Mouse (Mus musculus) adrenal gland (tissue): ENCODE measurements around the gene Frrs1l.

Experiments used
- intact Hi-C: fragments of 180-260 bp; cut with DNase I; formaldehyde crosslinking; loops from one replicate; pipeline ENCODE4 v1.15.1; 2025
- long read RNA-seq, 2 experiments: library from polyadenylated mRNA; unstranded; transcript quantifications; one replicate each; pipeline ENCODE4 v2.0.0; 2020; ENCODE audit warnings: borderline replicate concordance in 1 of 2; ENCODE audit not compliant: insufficient replicate concordance in 1 of 2

The Frrs1l gene
- long read RNA-seq, experiment 1 = 0 reads
- long read RNA-seq, experiment 2, partial matches to known transcripts = 1 of 1 reads
- long read RNA-seq, experiment 2, other reads (novel, unspliced or antisense) = 0 of 1 reads

DNA sequence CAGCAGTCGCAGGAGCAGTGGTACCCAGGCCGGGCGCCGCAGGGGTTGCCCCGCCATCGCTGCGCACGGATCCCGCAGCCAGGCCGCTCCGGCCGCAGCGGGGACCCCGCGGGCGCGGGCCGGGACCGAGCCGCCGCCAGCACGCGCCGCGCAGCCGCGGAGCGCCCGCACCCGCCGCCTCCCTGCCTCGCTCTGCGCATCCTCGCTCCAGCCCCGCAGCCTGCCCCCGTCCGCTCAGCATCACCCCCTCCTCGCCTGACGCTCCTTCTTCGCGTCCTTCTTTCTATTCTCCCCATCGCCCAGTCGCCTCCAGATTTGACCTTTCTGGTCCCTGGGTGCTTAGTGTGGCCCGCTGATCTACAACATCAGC lies at the start of gene Frrs1l:
Gene Frrs1l, minus strand, starts transcription at position 177 of the 370 bp plus-strand sequence.
- intact Hi-C loops = no loop called here

DNA sequence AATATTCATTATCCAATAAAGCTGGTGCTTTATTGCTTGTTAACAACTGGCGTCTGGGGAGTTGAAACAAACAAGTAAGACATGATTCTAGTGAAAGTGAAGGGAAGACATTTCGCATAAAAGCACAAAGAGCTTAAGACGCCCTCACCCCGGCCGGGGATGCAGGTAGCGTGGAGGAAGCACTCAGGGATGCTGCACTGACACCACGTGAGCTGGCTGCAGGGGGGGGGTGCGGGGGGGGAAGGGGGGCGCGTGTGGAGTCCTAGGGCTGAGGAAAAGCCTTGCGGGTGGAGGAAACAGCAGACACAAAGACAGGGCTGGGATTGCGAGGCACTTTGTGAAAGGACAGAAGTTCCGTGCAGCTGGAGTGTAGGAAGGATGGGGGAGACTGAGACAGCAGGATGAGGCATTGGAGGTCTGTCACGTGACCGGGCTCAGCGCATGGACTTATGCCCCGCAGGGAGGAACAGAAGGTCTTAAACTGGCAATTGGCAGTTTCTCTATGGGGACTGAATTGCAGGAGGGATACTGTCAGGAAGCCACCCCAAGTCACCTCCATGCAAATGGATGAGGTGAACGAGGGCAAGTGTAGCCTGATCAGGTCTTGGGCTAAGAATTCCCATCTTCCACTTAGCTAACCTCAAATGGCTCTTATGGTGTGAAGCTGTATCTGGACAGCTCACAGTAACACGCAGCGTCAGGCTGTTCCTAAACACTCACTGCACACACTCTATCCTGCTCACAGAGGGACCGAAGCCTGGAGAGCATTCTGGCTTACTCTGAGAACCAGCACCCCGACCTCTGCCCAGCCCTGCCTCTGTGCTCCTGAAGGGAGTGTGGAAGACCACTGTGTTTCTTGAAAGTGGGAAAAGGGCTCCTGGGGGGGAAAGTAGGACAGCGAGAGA lies 49.2 kb upstream of the Frrs1l start:
- intact Hi-C loops = no loop called here

DNA sequence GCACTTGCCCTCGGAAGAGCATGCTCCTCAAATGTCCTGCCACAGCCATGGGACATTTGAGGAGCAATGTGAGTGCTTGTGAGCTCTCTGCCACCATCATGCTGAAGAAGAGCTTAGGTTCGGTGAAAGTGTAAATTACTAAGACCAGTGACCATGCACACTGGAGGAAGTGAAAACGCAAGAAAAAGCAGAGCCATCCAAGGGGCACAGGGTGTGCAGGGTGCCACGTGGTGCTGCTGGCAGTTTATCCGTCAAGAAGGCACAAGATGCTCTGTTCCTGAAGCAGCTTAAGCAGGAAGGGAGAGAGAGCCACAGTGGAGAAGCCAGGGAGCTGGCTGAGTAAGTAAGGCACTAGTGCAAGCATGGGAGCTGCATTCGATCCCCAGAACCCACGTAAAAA lies 47.4 kb upstream of the Frrs1l start:
- intact Hi-C loops = no loop called here

DNA sequence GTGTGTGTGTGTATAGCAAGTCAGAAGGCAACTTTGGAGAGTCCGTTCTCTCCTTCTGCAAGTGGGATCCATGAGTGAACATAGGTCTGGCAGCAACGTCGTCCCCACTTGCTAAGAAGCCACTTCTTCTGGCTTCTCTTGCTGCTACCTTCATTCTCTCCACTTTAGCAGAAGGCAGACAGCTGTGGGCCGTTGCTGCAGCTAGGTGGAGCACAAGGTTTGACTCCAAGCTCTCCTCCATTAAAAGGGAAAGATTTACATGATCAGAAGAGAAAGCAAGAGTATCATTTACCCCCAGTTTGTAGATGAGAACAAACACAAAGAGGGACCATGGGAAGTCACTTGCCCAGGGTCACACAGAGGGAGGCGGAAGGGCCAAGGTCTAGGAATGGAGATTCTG lies 44.0 kb upstream of the Frrs1l start:
- intact Hi-C loops = no loop called here

DNA sequence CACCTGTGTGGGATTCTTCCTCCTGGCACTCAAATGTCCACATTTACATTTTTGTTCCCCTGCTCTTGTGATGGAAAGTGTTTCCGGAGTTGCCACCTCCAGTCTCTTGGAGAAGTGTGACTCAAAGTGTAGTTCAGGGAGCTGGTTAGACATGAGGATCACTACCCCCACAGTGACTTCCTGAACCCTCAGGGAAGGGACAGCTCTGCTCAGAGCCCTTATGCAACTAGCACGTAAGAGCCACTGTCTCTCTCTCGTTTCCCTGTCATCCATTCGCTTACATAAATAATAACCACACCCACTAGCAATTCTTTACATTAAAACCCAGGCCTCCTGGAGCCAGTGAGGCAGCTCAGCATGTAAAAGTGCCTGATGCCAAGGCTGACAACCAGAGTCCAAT lies 41.2 kb upstream of the Frrs1l start:
- intact Hi-C loops = no loop called here

DNA sequence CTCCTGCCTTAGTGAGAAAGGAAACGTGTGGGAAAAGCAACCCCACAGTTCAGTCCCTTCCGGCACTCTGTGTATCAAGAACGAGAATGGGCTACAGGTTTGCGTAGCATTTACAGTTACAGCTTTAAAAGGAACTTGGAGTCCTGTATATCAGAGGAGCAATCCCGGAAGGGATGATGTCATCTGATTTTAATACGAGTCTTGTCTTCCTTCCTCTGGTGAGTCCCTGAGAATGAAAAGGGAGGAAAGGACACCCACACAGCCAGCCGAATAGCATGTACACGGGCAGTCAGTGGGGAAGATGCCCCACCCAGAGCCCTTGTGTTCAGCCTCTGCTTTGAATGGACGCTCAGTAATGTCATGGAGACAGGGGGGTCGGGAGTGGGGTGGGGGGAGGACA lies 37.8 kb upstream of the Frrs1l start:
- intact Hi-C loops = no loop called here

DNA sequence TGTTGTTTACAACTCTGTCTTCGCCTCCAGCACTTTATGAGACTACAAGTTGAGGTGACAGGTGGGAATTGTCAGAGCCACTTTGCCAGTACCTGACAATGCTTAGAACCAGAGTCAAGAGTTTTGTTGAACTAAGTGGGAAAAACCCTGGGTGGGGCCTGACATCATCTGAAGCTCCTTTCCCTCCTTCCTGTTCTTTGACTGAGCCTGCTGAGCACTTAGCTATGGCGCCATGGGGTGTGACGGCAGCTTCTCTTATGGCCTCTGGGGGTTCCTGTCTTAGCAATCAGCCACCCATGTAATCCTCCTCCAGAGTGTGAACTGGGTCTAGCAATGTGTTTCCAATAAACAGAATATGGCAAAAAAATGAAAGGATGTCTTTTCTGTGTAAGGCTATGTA lies 33.3 kb upstream of the Frrs1l start:
- intact Hi-C loops = no loop called here

DNA sequence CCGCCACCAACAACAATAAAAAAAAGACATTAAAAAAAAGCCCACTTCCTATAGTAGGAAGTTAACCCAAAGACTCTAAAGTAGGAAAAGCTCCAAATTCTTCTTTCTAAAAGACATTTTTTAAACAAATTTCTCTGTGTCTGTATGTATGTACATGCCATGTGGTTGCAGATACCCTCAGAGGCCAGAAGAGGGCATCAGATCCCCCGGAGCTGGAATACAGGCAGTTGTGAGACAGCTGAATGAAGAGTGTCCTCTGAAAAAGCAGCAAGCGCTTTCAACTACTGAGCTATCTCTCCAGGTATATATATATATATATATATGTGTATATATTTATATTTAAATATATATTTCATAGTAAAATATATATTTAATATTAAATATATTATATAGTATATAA lies 31.1 kb upstream of the Frrs1l start:
- intact Hi-C loops = no loop called here

DNA sequence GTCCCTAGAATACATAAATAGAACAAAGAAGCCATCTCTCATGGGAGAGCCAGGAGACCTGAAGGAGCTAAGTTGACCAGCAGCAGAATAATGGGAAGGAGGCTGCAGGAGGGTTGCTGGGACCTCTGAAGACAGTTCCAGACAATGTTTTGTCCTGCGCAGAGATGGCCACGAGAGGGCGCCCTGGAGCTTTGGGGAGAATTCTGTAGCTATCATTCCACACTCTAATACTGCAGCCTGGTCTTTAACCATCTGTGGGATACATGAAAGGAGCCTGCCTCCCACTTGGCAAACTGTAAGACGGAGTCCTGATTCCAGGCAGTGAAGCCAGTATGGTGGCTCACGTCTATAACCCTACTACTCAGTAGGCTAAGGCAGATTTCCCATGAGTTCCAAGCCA lies 27.0 kb upstream of the Frrs1l start:
- intact Hi-C loops = no loop called here

DNA sequence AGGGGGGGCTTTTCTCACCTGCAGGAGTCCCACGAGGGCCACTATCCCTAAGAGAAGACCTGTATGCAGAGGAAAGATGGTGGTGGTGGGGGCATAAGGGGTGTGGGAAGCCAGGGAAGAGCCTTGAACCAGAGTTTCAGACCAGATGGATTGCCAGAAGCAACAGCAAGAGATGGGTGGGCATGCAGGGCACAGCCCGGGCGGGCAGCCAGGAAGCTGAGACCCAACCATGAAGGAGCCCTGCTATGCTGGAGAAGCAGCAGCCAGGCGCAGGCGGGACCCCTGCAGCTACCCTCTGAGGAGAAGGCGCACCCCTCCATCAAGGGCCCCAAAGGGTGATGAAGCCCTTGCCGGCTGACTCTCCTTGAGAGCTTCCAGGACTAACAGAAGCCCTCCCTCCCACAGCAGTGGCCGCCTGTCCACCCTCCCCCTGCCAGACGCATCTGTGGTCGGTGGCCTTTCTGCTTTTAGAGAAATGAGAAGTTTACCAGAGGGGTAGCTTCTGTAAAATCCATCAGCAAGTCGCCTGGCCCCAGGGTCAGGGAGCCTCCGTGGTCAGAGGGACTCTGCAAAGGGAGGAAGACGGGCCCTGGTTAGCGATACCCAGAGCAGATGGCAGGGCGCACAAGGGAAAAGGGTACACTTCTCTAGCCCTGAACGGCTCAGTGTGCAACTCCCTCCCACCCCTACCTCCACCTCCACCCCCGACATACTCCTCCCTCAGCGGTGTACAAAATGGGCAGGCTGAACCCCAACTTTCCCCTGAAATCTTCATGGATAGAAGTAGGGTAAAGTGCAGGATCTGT lies 26.4 kb upstream of the Frrs1l start:
- intact Hi-C loops = no loop called here

DNA sequence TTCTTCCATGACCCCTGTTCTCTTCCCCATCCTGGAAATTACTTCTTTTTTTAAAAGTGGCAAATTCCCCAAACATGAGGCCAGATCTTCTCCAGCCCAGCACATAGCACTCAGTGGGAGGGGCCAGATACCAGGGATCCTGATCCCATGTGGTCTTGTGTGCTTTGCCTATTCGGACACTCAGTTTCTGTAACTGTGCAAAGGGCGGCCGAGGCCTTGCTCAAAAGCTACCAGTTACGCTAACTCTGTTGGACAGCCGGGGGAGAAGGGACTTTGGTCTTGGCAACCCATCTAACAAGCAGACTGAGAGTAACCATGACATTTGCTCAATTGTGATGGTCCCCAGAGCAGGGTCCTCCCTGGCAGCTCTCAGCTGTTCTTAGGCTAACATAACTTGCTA lies 24.8 kb upstream of the Frrs1l start:
- intact Hi-C loops = no loop called here

DNA sequence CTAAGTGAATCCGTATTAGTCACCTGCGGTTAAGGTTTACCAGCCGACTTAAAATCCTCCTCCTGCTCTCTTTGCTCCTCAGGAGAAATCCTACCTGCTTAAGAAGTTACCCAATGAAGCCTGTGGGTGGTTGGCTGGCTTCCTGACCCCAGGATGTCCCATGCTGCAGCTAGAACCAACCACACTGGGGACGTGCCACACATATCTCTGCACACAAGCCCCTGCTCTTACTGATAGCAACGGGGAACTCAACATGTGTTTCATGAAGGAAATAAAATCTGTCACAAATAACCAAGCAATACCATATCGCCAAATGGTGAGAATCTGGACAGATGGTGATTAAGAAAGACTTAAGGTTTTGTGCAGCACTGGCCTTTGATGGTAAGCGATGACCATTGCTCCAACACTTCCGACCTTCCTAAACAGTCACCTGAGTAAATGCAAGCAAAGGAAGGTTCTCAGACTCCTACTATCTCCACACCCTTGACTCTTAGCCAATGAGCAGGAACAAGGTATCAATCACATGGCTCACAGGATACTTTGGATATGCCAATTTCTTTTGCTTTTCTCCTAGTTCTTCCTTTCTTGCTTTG lies 21.4 kb upstream of the Frrs1l start:
- intact Hi-C loops = no loop called here

DNA sequence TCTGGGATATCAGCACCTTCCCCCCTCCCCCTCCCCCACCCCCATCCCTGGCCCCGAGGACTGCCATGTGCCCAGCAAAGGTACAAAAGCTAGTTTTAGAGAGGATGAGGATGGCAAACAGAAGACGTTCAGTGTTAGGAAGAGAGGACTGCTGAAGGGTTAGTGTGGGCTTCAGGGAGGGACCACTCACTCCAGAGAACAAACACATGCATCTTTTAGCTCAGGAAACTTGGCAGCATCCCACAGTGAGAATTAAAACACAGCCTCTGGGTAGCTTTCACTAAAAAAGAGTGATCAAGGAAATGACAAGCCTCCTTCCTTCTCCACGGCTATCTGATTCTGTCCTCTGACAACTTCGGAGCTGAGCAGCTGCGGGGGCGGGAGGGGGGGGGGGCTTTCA lies 20.7 kb upstream of the Frrs1l start:
- intact Hi-C loops = no loop called here

DNA sequence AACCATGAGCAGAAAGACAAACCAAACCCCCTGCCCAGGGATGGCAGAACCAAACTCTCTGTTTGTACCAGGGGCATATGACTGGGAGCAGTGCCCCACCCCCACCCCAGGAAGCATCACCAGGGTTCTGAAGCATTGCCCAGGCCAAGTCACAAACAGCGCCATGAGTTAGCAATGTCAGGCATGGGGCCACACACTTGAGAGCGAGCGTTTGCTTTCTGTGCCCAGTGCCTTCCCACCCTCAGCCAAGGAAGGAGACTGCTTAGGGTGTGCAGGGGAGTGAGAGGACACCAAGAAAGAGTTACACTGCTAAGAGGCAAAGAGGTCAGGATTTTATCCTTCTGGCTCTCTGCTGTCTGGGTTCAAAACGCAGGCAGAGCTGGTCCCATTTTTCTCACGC lies 20.2 kb upstream of the Frrs1l start:
- intact Hi-C loops = no loop called here

DNA sequence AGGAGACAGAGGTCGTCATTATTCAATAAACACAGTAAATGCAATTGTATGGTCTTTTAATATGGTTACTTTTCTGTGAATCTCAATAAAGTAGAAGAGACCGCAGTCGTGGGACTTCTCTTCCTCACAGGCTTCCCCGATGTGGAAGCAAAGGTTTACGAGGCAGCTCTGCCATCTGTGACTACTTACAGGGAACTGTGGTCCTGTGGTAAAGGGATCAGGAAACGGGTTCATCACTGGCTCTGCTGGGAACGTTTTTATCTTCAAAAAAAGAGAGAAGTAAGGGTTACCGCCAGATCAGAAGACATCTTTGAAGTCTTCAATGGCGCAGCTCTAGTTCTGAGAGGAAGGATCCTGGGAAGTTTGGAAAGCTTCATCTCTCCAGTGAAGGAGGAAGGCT lies 17.5 kb upstream of the Frrs1l start:
- intact Hi-C loops = no loop called here

DNA sequence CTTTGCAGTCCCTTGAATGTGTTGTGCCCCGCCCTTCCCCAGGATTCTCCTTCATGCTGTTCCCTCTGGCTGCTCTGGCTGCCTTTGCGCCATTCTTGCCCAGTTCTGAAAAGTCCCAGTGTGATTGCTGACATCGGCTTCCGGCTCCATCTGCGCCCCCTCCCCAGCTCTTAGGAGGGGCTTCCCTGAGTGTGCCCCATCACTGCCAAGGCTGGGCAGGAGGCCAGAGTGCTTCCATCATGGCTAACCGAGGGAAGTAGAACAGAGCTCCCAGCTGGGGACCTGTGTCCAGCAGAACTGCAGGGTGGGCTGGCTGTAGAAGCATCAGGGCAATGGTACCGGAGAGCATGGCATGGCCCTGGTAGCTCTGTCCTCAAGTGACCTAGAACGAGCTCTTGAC lies 14.8 kb upstream of the Frrs1l start:
- intact Hi-C loops = no loop called here

DNA sequence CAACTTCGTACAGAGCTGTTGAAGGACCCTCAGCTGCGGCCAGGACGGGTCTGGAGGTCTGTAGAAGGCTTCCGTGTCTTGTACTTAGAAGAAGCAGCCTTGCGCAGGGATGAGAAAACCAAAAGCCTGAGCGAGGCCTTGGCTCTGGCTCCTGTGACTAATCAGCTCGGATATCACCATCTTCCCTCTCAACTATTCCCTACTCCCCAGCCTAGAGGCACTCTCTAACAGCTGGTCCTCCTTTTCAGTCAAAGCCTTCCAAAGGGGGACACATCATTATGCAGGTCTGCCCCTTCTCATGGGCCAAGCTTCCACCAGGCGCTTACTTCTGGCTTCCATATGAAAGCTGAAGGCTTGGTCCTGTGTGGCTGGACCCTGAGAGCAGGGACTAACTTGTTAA lies 13.7 kb upstream of the Frrs1l start:
- intact Hi-C loops = no loop called here

DNA sequence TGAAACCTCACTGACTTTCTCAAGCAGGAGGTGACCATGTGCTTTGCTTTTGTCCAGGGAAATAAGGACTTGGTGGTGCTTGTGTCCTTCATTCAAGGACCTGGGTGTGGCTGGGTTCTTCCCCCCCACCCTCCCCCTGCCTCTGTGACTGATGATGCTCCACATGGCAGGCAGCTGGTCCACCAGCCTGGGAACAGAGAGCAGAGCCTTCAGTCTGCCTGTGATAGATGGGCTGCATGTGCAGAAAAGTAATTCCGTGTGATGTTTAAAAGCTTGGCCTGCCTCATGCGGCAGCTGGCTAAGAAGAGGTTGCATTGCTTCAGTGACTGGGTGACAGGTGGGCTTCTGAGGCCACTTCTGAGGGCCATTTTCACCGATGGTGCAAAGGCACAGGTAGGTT lies 12.6 kb upstream of the Frrs1l start:
- intact Hi-C loops = no loop called here

DNA sequence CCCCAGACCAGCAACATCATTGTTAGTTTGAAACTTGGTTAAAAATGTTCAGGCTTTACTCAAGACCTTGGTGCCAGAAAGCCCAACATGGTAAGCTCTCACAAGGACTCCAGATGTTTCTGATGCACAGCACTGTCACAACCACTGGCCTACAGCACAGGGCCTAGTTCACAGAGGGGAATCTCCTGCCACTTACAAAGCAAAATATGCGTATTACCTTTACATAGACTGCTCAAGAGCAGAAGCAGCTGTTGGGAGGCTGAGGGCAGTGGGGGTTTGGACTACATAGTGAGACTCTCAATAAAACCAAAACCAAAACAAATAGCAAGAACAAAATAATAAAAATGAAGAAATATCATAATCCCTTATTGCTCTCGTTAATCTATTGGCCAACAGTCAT lies 11.2 kb upstream of the Frrs1l start:
- intact Hi-C loops = no loop called here

DNA sequence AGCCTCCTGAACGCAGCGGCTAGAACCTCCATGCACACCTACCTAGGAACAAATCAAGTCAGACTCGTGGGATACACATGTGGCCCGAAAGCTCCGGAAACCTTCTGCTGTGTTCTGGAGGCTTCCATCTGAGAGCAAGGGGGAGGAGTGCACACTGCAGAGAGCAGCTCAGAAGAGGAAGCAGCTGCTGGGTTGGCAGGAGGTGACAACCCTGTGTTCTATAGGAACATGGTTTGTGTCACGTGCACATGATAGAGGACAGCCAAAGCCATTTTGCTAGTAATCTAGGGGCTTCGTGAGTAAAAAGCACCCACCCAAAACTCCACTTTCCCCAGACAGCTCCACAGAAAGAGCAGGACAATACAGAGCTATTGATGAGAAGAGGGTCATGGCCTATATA lies 3.1 kb upstream of the Frrs1l start:
- intact Hi-C loops = no loop called here

DNA sequence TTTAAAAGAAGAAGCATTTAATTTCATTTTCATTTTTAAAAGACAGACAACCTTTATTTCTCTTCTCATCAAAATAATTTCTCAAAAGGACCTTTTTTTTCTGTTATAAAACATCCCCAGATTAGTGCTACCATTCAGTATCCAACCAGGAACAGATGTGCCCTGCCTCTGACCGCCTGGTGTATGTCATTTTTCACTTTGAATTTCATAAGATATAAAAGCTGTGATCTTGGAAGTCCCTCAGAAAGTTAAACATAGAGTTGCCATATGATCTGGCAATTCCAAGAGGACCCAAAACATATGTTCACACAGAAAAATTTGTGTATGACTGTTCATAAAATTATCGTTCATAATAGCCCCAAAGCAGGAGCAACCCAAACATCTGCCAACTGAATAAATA lies 1.8 kb upstream of the Frrs1l start:
- intact Hi-C loops = no loop called here
